Mouse (Mus musculus): ENCODE data around the gene Olfr329-ps. TPM values are rescaled to one million over a fixed set of nuclear protein-coding genes. Genes with fewer than 3 reads are reported as not detected.
"Not testable (repeated sequence)": the region's sequence is repeated elsewhere in the genome, so short reads cannot be mapped to it uniquely, and the experiment has no call there.

The Olfr329-ps gene
- polyA plus RNA-seq, 1 experiment from 2014 or later, result not detected

GRCm38 (mm10) chr11:58502472-58502871, 43.8 kb downstream of the Olfr329-ps start, which contains the start of gene Olfr331:
Olfr331 (minus strand) TSS chr11:58502572.
- H3K4me3 ChIP-seq; H3K9me3 ChIP-seq; H3K27ac ChIP-seq; H3K4me1 ChIP-seq; H3K9ac ChIP-seq; H3K36me3 ChIP-seq; H3K4me2 ChIP-seq; H3K27me3 ChIP-seq; ATAC-seq (ENCODE audit: borderline replicate concordance, extremely low read depth, low FRiP score, low TSS enrichment): not testable (repeated sequence)

DNA sequence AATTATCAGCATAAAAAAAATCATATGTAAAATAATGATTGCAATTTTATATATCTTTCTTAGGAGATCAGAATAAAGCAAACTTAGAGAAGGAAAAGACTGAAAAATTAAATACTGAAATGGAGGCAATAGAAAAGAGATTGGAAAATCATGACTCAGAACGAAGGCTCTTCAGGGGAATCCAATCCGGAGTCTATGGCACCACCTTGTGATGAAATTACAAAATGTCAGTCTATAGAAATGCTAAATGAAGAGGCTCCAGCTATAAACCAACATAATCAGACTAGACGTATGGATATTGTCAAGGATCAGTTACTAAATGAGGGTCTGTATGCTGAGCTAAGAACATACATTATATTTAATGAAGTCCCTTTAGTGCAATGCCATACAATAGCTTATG, 46.9 kb downstream of the Olfr329-ps start:
- Histone ChIP-seq H3K9me3 (no peaks in the 10 kb centered on the region), H3K4me2 (no peak overlapping the region), H3K4me3 (no peak overlapping the region), H3K9ac (no peak overlapping the region), H3K27ac (no peak overlapping the region), H3K36me3 (no peaks in the 10 kb centered on the region), H3K4me1 (no peaks in the 10 kb centered on the region), H3K27me3 (no peaks in the 10 kb centered on the region)
- no peak for ATAC-seq (ENCODE audit: borderline replicate concordance, extremely low read depth, low FRiP score, low TSS enrichment)
- WGBS, result 28% methylated on average over 3 of the region's 3 CpGs

DNA sequence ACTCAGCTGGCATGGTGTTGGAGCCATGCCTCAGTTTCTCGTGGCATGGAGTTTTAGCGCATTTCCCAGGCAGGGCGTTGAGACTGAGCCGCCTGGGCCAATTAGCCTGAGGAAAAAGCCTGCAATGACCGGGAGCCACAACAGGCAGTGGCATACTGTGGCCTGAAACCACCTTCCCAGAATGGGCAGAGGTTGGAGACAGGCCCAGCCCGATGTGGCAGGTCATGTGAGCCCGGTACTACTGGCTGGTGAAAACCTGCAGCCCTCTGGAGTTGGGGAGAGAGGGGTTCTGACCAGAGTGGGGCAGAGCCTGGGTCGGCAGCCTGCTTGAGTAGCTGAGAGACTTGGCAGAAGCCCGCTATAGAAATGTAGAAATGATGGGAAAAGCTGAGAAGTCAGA, 47.5 kb downstream of the Olfr329-ps start:
- Histone ChIP-seq H3K36me3 (no peaks in the 10 kb centered on the region), H3K9ac (no peak overlapping the region), H3K4me2 (no peak overlapping the region), H3K9me3 (no peaks in the 10 kb centered on the region), H3K27ac (no peak overlapping the region), H3K4me1 (no peaks in the 10 kb centered on the region), H3K4me3 (no peak overlapping the region), H3K27me3 (no peaks in the 10 kb centered on the region)
- WGBS, result 78% methylated on average over 9 of the region's 9 CpGs
- no peak for ATAC-seq (ENCODE audit: borderline replicate concordance, extremely low read depth, low FRiP score, low TSS enrichment)

- Histone ChIP-seq H3K4me2 (no peak within 1 kb of the TSS), H3K4me1 (no peaks in the 10 kb centered on the region), H3K27me3 (no peaks in the 10 kb centered on the region), H3K4me3 (no peak within 1 kb of the TSS), H3K9ac (no peak within 1 kb of the TSS), H3K36me3 (no peaks in the 10 kb centered on the region), H3K9me3 (no peaks in the 10 kb centered on the region), H3K27ac (no peak within 1 kb of the TSS)
- whole genome bisulfite sequencing, result 66% methylated on average over 2 of the region's 2 CpGs
- no peak for ATAC-seq (ENCODE audit: borderline replicate concordance, extremely low read depth, low FRiP score, low TSS enrichment)
These were observed 53.8 kb downstream of the Olfr329-ps start, which contains the start of gene Olfr332 for GRCm38 (mm10) chr11:58492455-58492854. Olfr332 (minus strand) TSS chr11:58492555.

Other genes starting within 250 kb of the Olfr329-ps start
- 23.4 and 25.6 TPM in 2 replicates for gene Zfp692, start 239.4 kb downstream of the Olfr329-ps start, polyA plus RNA-seq (2015; fragmentation: Nextera tagmentation; extraction: Ambion mirVana)
- gene Zfp672, start 216.1 kb downstream of the Olfr329-ps start, polyA plus RNA-seq (2015; fragmentation: Nextera tagmentation; extraction: Ambion mirVana), result 29.8 and 32.3 TPM in 2 replicates
- gene Sh3bp5l, start 215.7 kb downstream of the Olfr329-ps start, polyA plus RNA-seq (2015; fragmentation: Nextera tagmentation; extraction: Ambion mirVana), result 32.3 and 38.3 TPM in 2 replicates
- 0.40 TPM in 1 of 2 replicates, not detected in the other for gene Lypd8, start 167.4 kb downstream of the Olfr329-ps start, polyA plus RNA-seq (2015; fragmentation: Nextera tagmentation; extraction: Ambion mirVana)
- gene 1810065E05Rik, start 125.3 kb downstream of the Olfr329-ps start, polyA plus RNA-seq (2015; fragmentation: Nextera tagmentation; extraction: Ambion mirVana), result not detected in 2 replicates
- not detected in 2 replicates for gene Gm12253, start 113.9 kb downstream of the Olfr329-ps start, polyA plus RNA-seq (2015; fragmentation: Nextera tagmentation; extraction: Ambion mirVana)
- not detected in 2 replicates for gene Lypd9, start 93.5 kb downstream of the Olfr329-ps start, polyA plus RNA-seq (2015; fragmentation: Nextera tagmentation; extraction: Ambion mirVana)
- gene Olfr30, start 84.2 kb downstream of the Olfr329-ps start, polyA plus RNA-seq (2015; fragmentation: Nextera tagmentation; extraction: Ambion mirVana), result not detected in 2 replicates
- gene Olfr332, start 53.9 kb downstream of the Olfr329-ps start, polyA plus RNA-seq (2015; fragmentation: Nextera tagmentation; extraction: Ambion mirVana), result not detected in 2 replicates
- not detected in 2 replicates for gene Olfr331, start 43.9 kb downstream of the Olfr329-ps start, polyA plus RNA-seq (2015; fragmentation: Nextera tagmentation; extraction: Ambion mirVana)
- gene Olfr330, start 11.6 kb downstream of the Olfr329-ps start, polyA plus RNA-seq (2015; fragmentation: Nextera tagmentation; extraction: Ambion mirVana), result not detected in 2 replicates
- not detected in 2 replicates for gene Olfr328, start 9.2 kb upstream of the Olfr329-ps start, polyA plus RNA-seq (2015; fragmentation: Nextera tagmentation; extraction: Ambion mirVana)
- gene Olfr224, start 24.1 kb upstream of the Olfr329-ps start, polyA plus RNA-seq (2015; fragmentation: Nextera tagmentation; extraction: Ambion mirVana), result not detected in 2 replicates
- not detected in 2 replicates for gene Olfr325, start 31.3 kb upstream of the Olfr329-ps start, polyA plus RNA-seq (2015; fragmentation: Nextera tagmentation; extraction: Ambion mirVana)
- not detected in 2 replicates for gene Olfr324, start 48.7 kb upstream of the Olfr329-ps start, polyA plus RNA-seq (2015; fragmentation: Nextera tagmentation; extraction: Ambion mirVana)
- gene 2210407C18Rik, start 69.7 kb upstream of the Olfr329-ps start, polyA plus RNA-seq (2015; fragmentation: Nextera tagmentation; extraction: Ambion mirVana), result not detected in 2 replicates
- not detected in 2 replicates for gene Olfr323, start 84.1 kb upstream of the Olfr329-ps start, polyA plus RNA-seq (2015; fragmentation: Nextera tagmentation; extraction: Ambion mirVana)
- gene Trim58, start 94.0 kb upstream of the Olfr329-ps start, polyA plus RNA-seq (2015; fragmentation: Nextera tagmentation; extraction: Ambion mirVana), result 0.11 and 0.16 TPM in 2 replicates
- not detected in 2 replicates for gene Olfr322, start 112.4 kb upstream of the Olfr329-ps start, polyA plus RNA-seq (2015; fragmentation: Nextera tagmentation; extraction: Ambion mirVana)
- not detected in 2 replicates for gene Olfr320, start 134.7 kb upstream of the Olfr329-ps start, polyA plus RNA-seq (2015; fragmentation: Nextera tagmentation; extraction: Ambion mirVana)
- gene Olfr319, start 152.7 kb upstream of the Olfr329-ps start, polyA plus RNA-seq (2015; fragmentation: Nextera tagmentation; extraction: Ambion mirVana), result not detected in 2 replicates
- gene Olfr318, start 177.6 kb upstream of the Olfr329-ps start, polyA plus RNA-seq (2015; fragmentation: Nextera tagmentation; extraction: Ambion mirVana), result not detected in 2 replicates
- gene Olfr317, start 192.8 kb upstream of the Olfr329-ps start, polyA plus RNA-seq (2015; fragmentation: Nextera tagmentation; extraction: Ambion mirVana), result not detected in 2 replicates
- not detected in 2 replicates for gene Olfr316, start 206.3 kb upstream of the Olfr329-ps start, polyA plus RNA-seq (2015; fragmentation: Nextera tagmentation; extraction: Ambion mirVana)
- gene Olfr315, start 226.8 kb upstream of the Olfr329-ps start, polyA plus RNA-seq (2015; fragmentation: Nextera tagmentation; extraction: Ambion mirVana), result not detected in 2 replicates
- gene Olfr314, start 236.5 kb upstream of the Olfr329-ps start, polyA plus RNA-seq (2015; fragmentation: Nextera tagmentation; extraction: Ambion mirVana), result not detected in 2 replicates

All from lung, embryonic 15.5 days (tissue).